Mouse (Mus musculus) neural tube, embryonic 14.5 days (tissue): ENCODE measurements at regions not wholly inside any gene's neighbourhood (a gene's known extent, or its start where the extent isn't known, plus 50 kb on each side); places are given as distances from the start of the nearest gene placed in this dataset.

ENCODE experiments used
- ATAC-seq: fragments of 200-750 bp; cut with Nextera tagmentation; 2 replicates; pipeline ENCODE4 v1.8.0; 2017; ENCODE audit warnings: low read depth, mild to moderate bottlenecking, moderate TSS enrichment, moderate library complexity
- H3K27ac ChIP-seq: fragments of 300-500 bp; sonication (generic); 2 replicates; pipeline ENCODE4 v1.5.1; 2014; ENCODE audit warnings: low read depth, mild to moderate bottlenecking, control low read depth, low read length, moderate library complexity, mixed read lengths
- H3K27me3 ChIP-seq: fragments of 300-500 bp; sonication (generic); 2 replicates; pipeline ENCODE4 v1.6.1; 2014; ENCODE audit warnings: low read length; ENCODE audit not compliant: control insufficient read depth, insufficient read depth
- H3K36me3 ChIP-seq: fragments of 300-500 bp; sonication (generic); 2 replicates; pipeline ENCODE4 v1.6.1; 2014; ENCODE audit warnings: low read length, mixed read lengths; ENCODE audit not compliant: control insufficient read depth, insufficient read depth
- H3K4me1 ChIP-seq: fragments of 300-500 bp; sonication (generic); 2 replicates; pipeline ENCODE4 v1.6.1; 2014; ENCODE audit warnings: low read length; ENCODE audit not compliant: control insufficient read depth, insufficient read depth
- H3K4me2 ChIP-seq: fragments of 300-500 bp; sonication (generic); 2 replicates; pipeline ENCODE4 v1.6.1; 2014; ENCODE audit warnings: mild to moderate bottlenecking, low read depth, low read length, control low read depth
- H3K4me3 ChIP-seq: fragments of 300-500 bp; sonication (generic); 2 replicates; pipeline ENCODE4 v1.5.1; 2014; ENCODE audit warnings: low read depth, low read length, control low read depth, mixed read lengths
- H3K9ac ChIP-seq: fragments of 300-500 bp; sonication (generic); replicated peaks from 2 replicates; pipeline ENCODE4 v1.6.1; 2014; ENCODE audit warnings: low read depth, mild to moderate bottlenecking, control low read depth, low read length, mixed read lengths
- H3K9me3 ChIP-seq: fragments of 300-500 bp; sonication (generic); 2 replicates; pipeline ENCODE4 v1.6.1; 2016; ENCODE audit warnings: low read length; ENCODE audit not compliant: control insufficient read depth
- WGBS: fragments of 180-500 bp; shearing (Covaris S2); extraction: QIAGEN DNeasy Blood & Tissue Kit; methylation state at CpG from one replicate; pipeline ENCODE4 v1.1.7; 2014; 5-methylcytosine and 5-hydroxymethylcytosine counted together

GRCm38 (mm10) chr7:58399651-58400050 lies 256.3 kb upstream of the Atp10a start:
- H3K36me3 ChIP-seq, result no peaks in the 10 kb centered on the region
- peak overlapping the region; percentile 28; the same call in 1 of the 2 replicates for H3K27ac ChIP-seq
- H3K4me3 ChIP-seq, result peak overlapping the region; percentile 46
- H3K9ac ChIP-seq, result peak overlapping the region; percentile 37; the same call in 1 of the 2 replicates
- 0 out of 2 replicates have a peak, but pooled peaks cover 3% of the 10 kb centered on the region for H3K4me1 ChIP-seq
- no peaks in the 10 kb centered on the region for H3K9me3 ChIP-seq
- peak overlapping the region; percentile 57 for H3K4me2 ChIP-seq
- 47% methylated on average over 5 of the region's 5 CpGs for whole genome bisulfite sequencing
- peak; percentile 6; the same call in 1 of the 2 replicates for ATAC-seq
- H3K27me3 ChIP-seq, result no peaks in the 10 kb centered on the region

- no peaks in the 10 kb centered on the region for H3K36me3 ChIP-seq
- ATAC-seq, result no peak
- no peak overlapping the region for H3K4me2 ChIP-seq
- no peaks in the 10 kb centered on the region for H3K9me3 ChIP-seq
- no peaks in the 10 kb centered on the region for H3K27me3 ChIP-seq
- H3K4me1 ChIP-seq, result 0 out of 2 replicates have a peak, but pooled peaks cover 3% of the 10 kb centered on the region
- WGBS, result 77% methylated on average over 1 of the region's 1 CpGs
- no peak overlapping the region for H3K9ac ChIP-seq
- H3K4me3 ChIP-seq, result no peak overlapping the region
- H3K27ac ChIP-seq, result no peak overlapping the region
Measured at GRCm38 (mm10) chr7:58400594-58400993, 255.4 kb upstream of the Atp10a start.

- no peaks in the 10 kb centered on the region for H3K4me1 ChIP-seq
- H3K9ac ChIP-seq, result no peak overlapping the region
- no peaks in the 10 kb centered on the region for H3K9me3 ChIP-seq
- ATAC-seq, result no peak
- H3K36me3 ChIP-seq, result no peaks in the 10 kb centered on the region
- H3K27me3 ChIP-seq, result no peaks in the 10 kb centered on the region
- no peak overlapping the region for H3K4me2 ChIP-seq
- H3K4me3 ChIP-seq, result no peak overlapping the region
- no peak overlapping the region for H3K27ac ChIP-seq
- WGBS, result 75% methylated on average over 2 of the region's 2 CpGs
Measured at GRCm38 (mm10) chr7:58436888-58437625, 218.9 kb upstream of the Atp10a start.

GRCm38 (mm10) chr7:58442535-58443184 lies 213.3 kb upstream of the Atp10a start:
- H3K9ac ChIP-seq, result no peak overlapping the region
- no peaks in the 10 kb centered on the region for H3K36me3 ChIP-seq
- H3K9me3 ChIP-seq, result no peaks in the 10 kb centered on the region
- ATAC-seq, result no peak
- H3K4me3 ChIP-seq, result no peak overlapping the region
- no peaks in the 10 kb centered on the region for H3K27me3 ChIP-seq
- no peak overlapping the region for H3K4me2 ChIP-seq
- no peak overlapping the region for H3K27ac ChIP-seq
- WGBS, result 83% methylated on average over 1 of the region's 1 CpGs
- no peaks in the 10 kb centered on the region for H3K4me1 ChIP-seq

GRCm38 (mm10) chr7:58443297-58443696 lies 212.7 kb upstream of the Atp10a start:
- Histone ChIP-seq H3K9ac (no peak overlapping the region), H3K9me3 (no peaks in the 10 kb centered on the region), H3K27ac (no peak overlapping the region), H3K27me3 (no peaks in the 10 kb centered on the region), H3K4me3 (no peak overlapping the region), H3K4me1 (no peaks in the 10 kb centered on the region), H3K4me2 (no peak overlapping the region), H3K36me3 (no peaks in the 10 kb centered on the region)
- 86% methylated on average over 3 of the region's 3 CpGs for WGBS
- ATAC-seq, result no peak

- 84% methylated on average over 1 of the region's 1 CpGs for WGBS
- Histone ChIP-seq H3K4me2 (no peak overlapping the region), H3K4me1 (no peaks in the 10 kb centered on the region), H3K4me3 (no peak overlapping the region), H3K36me3 (no peaks in the 10 kb centered on the region), H3K9me3 (no peaks in the 10 kb centered on the region), H3K27me3 (no peaks in the 10 kb centered on the region), H3K27ac (no peak overlapping the region), H3K9ac (no peak overlapping the region)
- ATAC-seq, result no peak
Measured at GRCm38 (mm10) chr7:58445781-58446180, 210.2 kb upstream of the Atp10a start.

- no peaks in the 10 kb centered on the region for H3K27me3 ChIP-seq
Measured at GRCm38 (mm10) chr7:58446261-58446660, 209.7 kb upstream of the Atp10a start.

GRCm38 (mm10) chr7:58448727-58449126 lies 207.2 kb upstream of the Atp10a start:
- 64% methylated on average over 3 of the region's 3 CpGs for WGBS
- ATAC-seq, result no peak

More at GRCm38 (mm10) chr7:58446261-58446660, 209.7 kb upstream of the Atp10a start:
- Histone ChIP-seq H3K4me1 (no peaks in the 10 kb centered on the region), H3K9ac (no peak overlapping the region), H3K4me2 (no peak overlapping the region), H3K27ac (no peak overlapping the region), H3K4me3 (no peak overlapping the region), H3K9me3 (no peaks in the 10 kb centered on the region), H3K36me3 (no peaks in the 10 kb centered on the region)
- no peak for ATAC-seq

GRCm38 (mm10) chr7:58451981-58452380 lies 204.0 kb upstream of the Atp10a start:
- no peak overlapping the region for H3K4me2 ChIP-seq
- H3K9ac ChIP-seq, result no peak overlapping the region
- H3K4me3 ChIP-seq, result no peak overlapping the region
- H3K36me3 ChIP-seq, result no peaks in the 10 kb centered on the region
- ATAC-seq, result no peak
- H3K4me1 ChIP-seq, result no peaks in the 10 kb centered on the region
- H3K27me3 ChIP-seq, result no peaks in the 10 kb centered on the region
- 78% methylated on average over 1 of the region's 1 CpGs for WGBS
- no peak overlapping the region for H3K27ac ChIP-seq
- H3K9me3 ChIP-seq, result no peaks in the 10 kb centered on the region

More at GRCm38 (mm10) chr7:58448727-58449126, 207.2 kb upstream of the Atp10a start:
- Histone ChIP-seq H3K36me3 (no peaks in the 10 kb centered on the region), H3K4me2 (no peak overlapping the region), H3K27ac (no peak overlapping the region), H3K27me3 (no peaks in the 10 kb centered on the region), H3K4me3 (no peak overlapping the region), H3K4me1 (no peaks in the 10 kb centered on the region), H3K9ac (no peak overlapping the region), H3K9me3 (no peaks in the 10 kb centered on the region)
